Mouse (Mus musculus) myocyte (in vitro differentiated cells): ENCODE results near the gene Adamts9.

Experiments
- CEBPB ChIP-seq: IDR thresholded peaks from 2 replicates; pipeline ENCODE4 v1.6.1; 2011; ENCODE audit warnings: mild to moderate bottlenecking, moderate library complexity; ENCODE audit not compliant: poor library complexity, insufficient read depth, severe bottlenecking
- E2F4 ChIP-seq: IDR thresholded peaks from one replicate; pipeline ENCODE4 v1.6.1; 2011; ENCODE audit warnings: mild to moderate bottlenecking, control low read depth, moderate library complexity; ENCODE audit not compliant: insufficient read depth
- MAX ChIP-seq: IDR thresholded peaks from one replicate; pipeline ENCODE4 v1.6.1; 2011; ENCODE audit warnings: low read depth, mild to moderate bottlenecking, control low read depth
- MYOD1 ChIP-seq, 3 experiments: IDR thresholded peaks; one replicate each; pipeline ENCODE4 v1.6.1; 2011; ENCODE audit warnings: control low read depth in 2 of 3, low read depth in 2 of 3, mild to moderate bottlenecking in 2 of 3, moderate library complexity in 1 of 3; ENCODE audit not compliant: insufficient read length in 2 of 3, control insufficient read depth in 1 of 3
- MYOG ChIP-seq, 3 experiments: IDR thresholded peaks; one replicate each; pipeline ENCODE4 v1.6.1; 2011; ENCODE audit warnings: control low read depth in 2 of 3, low read depth in 2 of 3, mild to moderate bottlenecking in 2 of 3; ENCODE audit not compliant: insufficient read length in 2 of 3, control insufficient read depth in 1 of 3, insufficient read depth in 1 of 3
- POLR2A ChIP-seq: IDR thresholded peaks from one replicate; pipeline ENCODE4 v1.6.1; 2011; ENCODE audit warnings: low read depth, mild to moderate bottlenecking, control low read depth, moderate library complexity; ENCODE audit not compliant: insufficient read length
- POLR2AphosphoS2 ChIP-seq: IDR thresholded peaks from one replicate; pipeline ENCODE4 v1.6.1; 2011; ENCODE audit warnings: low read depth, control low read depth; ENCODE audit not compliant: insufficient read length
- REST ChIP-seq: IDR thresholded peaks from one replicate; pipeline ENCODE4 v1.6.1; 2011; ENCODE audit warnings: mild to moderate bottlenecking, control low read depth, moderate library complexity; ENCODE audit not compliant: insufficient read depth, insufficient read length
- SRF ChIP-seq: IDR thresholded peaks from one replicate; pipeline ENCODE4 v1.6.1; 2011; ENCODE audit warnings: low read depth; ENCODE audit not compliant: control insufficient read depth, insufficient read length
- TCF12 ChIP-seq: IDR thresholded peaks from one replicate; pipeline ENCODE4 v1.6.1; 2011; ENCODE audit warnings: mild to moderate bottlenecking, control low read depth; ENCODE audit not compliant: poor library complexity, insufficient read depth, severe bottlenecking
- TCF3 ChIP-seq: IDR thresholded peaks from one replicate; pipeline ENCODE4 v1.6.1; 2011; ENCODE audit warnings: low read depth, control low read depth; ENCODE audit not compliant: insufficient read length
- USF1 ChIP-seq: IDR thresholded peaks from one replicate; pipeline ENCODE4 v1.6.1; 2011; ENCODE audit warnings: low read depth, mild to moderate bottlenecking, control low read depth, moderate library complexity

DNA sequence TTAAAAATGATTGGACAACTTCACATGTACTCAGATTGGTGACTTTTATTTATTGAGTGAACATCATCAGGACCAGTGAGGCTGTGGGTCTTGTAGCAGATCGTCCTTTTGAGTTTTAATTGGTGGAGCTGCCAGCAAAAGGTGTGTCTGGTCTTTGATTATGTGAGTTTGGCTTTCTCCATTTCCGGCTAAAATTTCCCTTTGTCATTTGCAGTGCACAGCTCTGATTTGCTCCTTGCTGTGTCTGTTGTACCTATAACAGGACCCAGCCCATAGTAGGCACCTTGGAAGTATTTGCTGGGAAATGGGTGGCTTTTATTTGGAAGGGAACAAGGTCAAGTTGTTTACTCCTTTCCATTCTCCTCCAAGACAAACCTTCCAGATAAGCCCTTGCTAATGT is 99.8 kb downstream of the Adamts9 start:
- TF ChIP-seq POLR2A: no peak
- no peak for TF ChIP-seq USF1
- TF ChIP-seq CEBPB: no peak
- no peak for TF ChIP-seq TCF12
- TF ChIP-seq MAX: no peak
- TF ChIP-seq POLR2AphosphoS2: no peak
- no peak for TF ChIP-seq MYOD1 (IDR thresholded peaks at IDR 0.05; ENCODE audit: control insufficient read depth in 1 of 3, insufficient read length in 2 of 3, low read depth in 2 of 3)
- no peak for TF ChIP-seq E2F4
- TF ChIP-seq MYOG (IDR thresholded peaks at IDR 0.05; ENCODE audit: control insufficient read depth in 1 of 3, insufficient read depth in 1 of 3, insufficient read length in 2 of 3, low read depth in 2 of 3): no peak
- no peak for TF ChIP-seq SRF
- TF ChIP-seq TCF3: no peak
- TF ChIP-seq REST: no peak
